Mouse (Mus musculus) kidney, adult 2 months (tissue): Measurements from ENCODE around the gene Gpr85. TPM values are rescaled to one million over a fixed set of nuclear protein-coding genes. Genes with fewer than 3 reads are reported as not detected.
"Not testable (repeated sequence)": the region's sequence is repeated elsewhere in the genome, so short reads cannot be mapped to it uniquely, and the experiment has no call there.

ENCODE experiments used
- DNase-seq: peaks from one replicate; pipeline ENCODE4 v3.0.0; 2021
- H3K27ac ChIP-seq: fragments of 200-500 bp; 2 replicates; pipeline ENCODE4 v1.5.1; 2012; ENCODE audit warnings: low read depth, low read length, control low read depth, inconsistent platforms; ENCODE audit not compliant: insufficient read depth
- H3K27me3 ChIP-seq: fragments of 200-500 bp; replicated peaks from 2 replicates; pipeline ENCODE4 v1.6.1; 2012; ENCODE audit warnings: mild to moderate bottlenecking, moderate library complexity, low read length, inconsistent platforms; ENCODE audit not compliant: control insufficient read depth, insufficient read depth
- H3K36me3 ChIP-seq: fragments of 200-500 bp; 2 replicates; pipeline ENCODE4 v1.6.1; 2012; ENCODE audit warnings: mild to moderate bottlenecking, moderate library complexity, low read length, inconsistent platforms; ENCODE audit not compliant: control insufficient read depth, insufficient read depth
- H3K4me1 ChIP-seq: fragments of 200-500 bp; 2 replicates; pipeline ENCODE4 v1.6.1; 2011; ENCODE audit warnings: low read length; ENCODE audit not compliant: control insufficient read depth, insufficient read depth
- H3K4me3 ChIP-seq: fragments of 200-500 bp; 2 replicates; pipeline ENCODE4 v1.5.1; 2011; ENCODE audit warnings: mild to moderate bottlenecking, low read depth, low read length, control low read depth; ENCODE audit not compliant: insufficient read depth
- CTCF ChIP-seq: fragments of 200-500 bp; conservative IDR thresholded peaks from 2 replicates; pipeline ENCODE4 v1.5.1; 2011; ENCODE audit warnings: low read depth, mild to moderate bottlenecking, control low read depth, low read length, moderate library complexity, mixed read lengths; ENCODE audit not compliant: insufficient read depth, insufficient read length
- POLR2A ChIP-seq: fragments of 200-500 bp; IDR thresholded peaks from one replicate; pipeline ENCODE4 v1.6.1; 2011; ENCODE audit warnings: low read depth, low read length, control low read depth
- WGBS: fragments of 180-500 bp; shearing (Covaris S2); methylation state at CpG from one replicate; pipeline ENCODE4 v1.1.7; 2018; 5-methylcytosine and 5-hydroxymethylcytosine counted together
- polyA plus RNA-seq: library from polyadenylated mRNA; depleted of rRNA; stranded (reverse); fragments of >200 nt; gene quantifications from 2 replicates; pipeline ENCODE4 v1.2.3, GENCODE M21; 2012

Gpr85 gene
- polyA plus RNA-seq, 1 experiment: 1.1 TPM

DNA sequence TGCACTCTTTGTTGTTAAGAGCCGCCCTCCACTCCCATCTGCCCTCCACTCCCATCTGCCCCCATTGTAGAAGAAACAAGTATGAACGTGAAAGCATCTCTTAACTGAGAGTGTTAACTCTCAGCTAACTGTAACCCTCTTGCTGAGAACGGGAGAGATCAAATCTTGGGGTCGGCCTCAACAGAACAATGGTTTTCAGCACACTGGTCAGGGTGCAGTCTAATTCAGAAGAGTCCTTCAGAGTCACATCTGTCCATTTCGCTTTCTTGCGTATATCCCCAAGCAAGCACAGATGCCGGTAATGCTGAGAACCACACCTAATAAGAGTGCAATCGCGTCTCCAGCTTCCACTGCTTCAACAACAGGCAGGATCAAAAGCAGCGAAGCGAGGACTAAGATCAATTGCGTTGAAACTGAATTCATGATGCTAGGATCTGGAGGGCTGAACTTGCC lies 30.6 kb upstream of the Gpr85 start:
- TF ChIP-seq POLR2A (no peak), CTCF (no peak)
- peaks cover 7% of the 10 kb centered on the region for H3K4me1 ChIP-seq
- peak overlapping the region; percentile 37 for H3K4me3 ChIP-seq
- H3K27me3 ChIP-seq: no peaks in the 10 kb centered on the region
- peaks cover 2% of the 10 kb centered on the region; the same call in 1 of the 2 replicates for H3K36me3 ChIP-seq
- H3K27ac ChIP-seq: no peak overlapping the region
- peak; percentile 23 for DNase-seq
- 31% methylated on average over 12 of the region's 12 CpGs for WGBS

DNA sequence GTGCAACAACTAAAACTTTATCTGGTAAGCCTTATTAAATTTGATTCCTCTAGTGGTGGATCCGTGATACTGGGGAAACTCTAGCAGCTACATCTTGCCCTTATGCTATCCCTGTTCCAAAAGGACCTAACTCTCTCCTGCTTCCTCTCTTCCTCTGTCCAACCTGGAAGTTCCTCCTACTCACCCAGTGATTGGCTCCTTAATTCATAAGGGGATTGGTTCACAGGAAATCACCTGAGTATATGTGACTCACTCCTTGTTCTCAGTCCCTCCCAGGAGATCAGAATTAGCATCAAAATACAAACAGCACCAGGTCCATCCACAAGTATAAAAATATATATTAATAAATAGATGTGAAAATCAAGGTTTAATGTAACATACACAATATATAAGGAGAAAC lies 20.9 kb upstream of the Gpr85 start:
- DNase-seq: no peak
- Histone ChIP-seq H3K4me1 (no peaks in the 10 kb centered on the region), H3K27ac (no peak overlapping the region), H3K36me3 (no peaks in the 10 kb centered on the region), H3K27me3 (no peaks in the 10 kb centered on the region), H3K4me3 (no peak overlapping the region)
- WGBS: 86% methylated on average over 1 of the region's 1 CpGs
- TF ChIP-seq POLR2A (no peak), CTCF (no peak)

- no peak for TF ChIP-seq CTCF
- no peak for TF ChIP-seq POLR2A
- 86% methylated on average over 6 of the region's 6 CpGs for WGBS
These were observed 20.3 kb upstream of the Gpr85 start for GRCm38 (mm10) chr6:13859877-13860585.

GRCm38 (mm10) chr6:13854230-13854629 lies 14.5 kb upstream of the Gpr85 start:
- no peaks in the 10 kb centered on the region for H3K27me3 ChIP-seq
- WGBS: 27% methylated on average over 11 of the region's 11 CpGs
- DNase-seq: no peak

More at GRCm38 (mm10) chr6:13859877-13860585, 20.3 kb upstream of the Gpr85 start:
- no peaks in the 10 kb centered on the region for H3K27me3 ChIP-seq
- no peak overlapping the region for H3K4me3 ChIP-seq
- no peak overlapping the region for H3K27ac ChIP-seq
- H3K36me3 ChIP-seq: no peaks in the 10 kb centered on the region
- DNase-seq: no peak
- H3K4me1 ChIP-seq: no peaks in the 10 kb centered on the region

GRCm38 (mm10) chr6:13853244-13853643 lies 13.5 kb upstream of the Gpr85 start:
- Histone ChIP-seq H3K36me3 (no peaks in the 10 kb centered on the region), H3K4me1 (no peaks in the 10 kb centered on the region; the same call in 1 of the 2 replicates), H3K27ac (no peak overlapping the region), H3K4me3 (no peak overlapping the region), H3K27me3 (no peaks in the 10 kb centered on the region)
- TF ChIP-seq POLR2A: no peak
- TF ChIP-seq CTCF: no peak
- DNase-seq: no peak
- WGBS: 74% methylated on average over 4 of the region's 4 CpGs

More at GRCm38 (mm10) chr6:13854230-13854629, 14.5 kb upstream of the Gpr85 start:
- Histone ChIP-seq H3K4me3 (no peak overlapping the region), H3K27ac (no peak overlapping the region), H3K36me3 (no peaks in the 10 kb centered on the region), H3K4me1 (no peaks in the 10 kb centered on the region; the same call in 1 of the 2 replicates)
- TF ChIP-seq POLR2A (no peak), CTCF (no peak)

DNA sequence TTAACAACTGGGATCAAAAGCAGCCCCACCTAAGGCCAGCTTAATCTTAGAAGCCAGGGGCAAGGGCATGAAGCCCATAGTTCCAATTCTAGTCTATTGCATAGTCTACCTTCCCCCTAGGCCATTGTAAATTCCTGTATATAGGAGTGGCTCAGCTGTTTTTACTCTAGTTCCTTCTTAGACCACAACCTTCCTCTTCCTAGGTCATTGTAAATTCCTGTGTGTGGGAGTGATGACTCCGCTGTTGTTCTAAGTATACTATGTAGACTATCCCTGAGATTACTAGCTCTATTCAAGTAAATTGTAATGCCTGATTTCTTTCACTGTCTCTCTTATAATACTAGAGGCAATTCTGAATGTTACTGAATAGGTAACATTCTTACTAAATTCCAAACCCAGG lies 6.3 kb upstream of the Gpr85 start:
- not testable (repeated sequence) for DNase-seq, H3K4me3 ChIP-seq, H3K4me1 ChIP-seq, H3K27me3 ChIP-seq, H3K36me3 ChIP-seq, H3K27ac ChIP-seq
- WGBS: 91% methylated on average over 1 of the region's 1 CpGs

DNA sequence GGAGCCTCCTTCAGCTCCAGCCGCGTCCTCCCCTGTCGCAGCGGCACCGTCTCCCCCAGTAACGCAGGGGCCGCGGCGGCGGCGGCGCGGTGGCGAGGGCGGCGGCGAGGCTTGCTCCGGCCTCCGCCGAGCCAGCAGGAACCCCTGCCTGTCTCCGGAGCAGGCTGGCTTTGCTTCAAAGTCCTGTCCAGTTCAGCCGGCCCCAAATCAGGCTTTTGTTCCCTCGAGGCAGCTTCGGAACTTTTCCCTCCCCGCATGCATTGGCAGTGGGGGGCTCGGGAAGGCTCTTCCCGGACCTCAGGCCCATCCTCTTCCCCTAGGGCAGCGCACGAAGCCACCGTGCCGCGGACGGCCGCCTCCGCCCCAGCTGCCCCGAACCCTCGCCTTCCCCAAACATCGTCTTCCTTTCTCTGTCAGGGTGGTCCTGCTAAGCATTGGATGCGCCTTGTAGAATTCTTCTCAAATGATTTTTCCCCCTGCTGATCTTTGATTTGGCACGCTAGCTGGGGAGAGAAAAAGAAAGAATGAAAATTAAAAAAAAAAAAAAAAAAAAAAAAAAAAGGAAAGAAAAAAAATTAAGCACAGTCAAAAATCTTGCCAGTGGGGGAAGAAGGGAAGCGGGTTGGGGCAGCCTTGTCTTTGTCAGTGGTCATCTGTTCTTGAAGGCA lies 931 bp downstream of the Gpr85 start:
- Histone ChIP-seq H3K4me3 (peak overlapping the region; percentile 85), H3K36me3 (no peaks in the 10 kb centered on the region), H3K27me3 (no peaks in the 10 kb centered on the region), H3K4me1 (no peaks in the 10 kb centered on the region), H3K27ac (no peak overlapping the region)
- TF ChIP-seq POLR2A: no peak
- no peak for TF ChIP-seq CTCF
- under 1% methylated on average over 41 of the region's 41 CpGs for WGBS
- peak; percentile 58 for DNase-seq
